Mouse (Mus musculus): ENCODE results near the gene Plcxd2. TPM values are rescaled to one million over a fixed set of nuclear protein-coding genes. Genes with fewer than 3 reads are reported as not detected.

Plcxd2 gene
- polyA plus RNA-seq, 1 experiment from 2014 or later, result 6.6 TPM

DNA sequence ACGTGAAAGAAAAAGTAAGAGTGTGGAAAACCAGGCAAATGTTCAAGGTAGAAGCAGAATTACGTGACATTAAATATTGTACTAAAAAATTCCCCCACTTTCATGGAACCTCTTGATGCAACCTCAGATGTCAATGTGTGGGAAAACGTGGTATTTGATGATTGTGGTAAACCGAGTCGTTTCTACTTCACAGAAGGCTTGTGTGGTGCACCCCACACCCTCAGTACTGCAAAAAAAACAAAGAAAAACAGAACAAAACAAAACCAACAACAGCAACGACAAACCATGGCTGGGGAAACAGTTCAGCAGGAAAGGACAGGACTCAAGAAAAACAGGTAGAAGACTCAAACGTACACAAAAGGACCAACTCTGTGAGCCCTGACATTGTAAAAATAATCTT is 11.8 kb downstream of the Plcxd2 start:
- DNase-seq (no peak), ATAC-seq (no peak)
- Histone ChIP-seq H3K9ac (replicated peaks) (no peak overlapping the region), H3K36me3 (replicated peaks; ENCODE audit: insufficient read depth, low read length) (no peaks in the 10 kb centered on the region), H3K9me3 (ENCODE audit: low read length) (no peaks in the 10 kb centered on the region), H3K27ac (ENCODE audit: low read depth) (no peak overlapping the region), H3K4me3 (ENCODE audit: low read depth, low read length) (no peak overlapping the region), H3K4me2 (ENCODE audit: low read depth, low read length) (no peak overlapping the region), H3K4me1 (ENCODE audit: insufficient read depth) (peaks cover 4% of the 10 kb centered on the region), H3K27me3 (ENCODE audit: insufficient read depth, low read length) (no peaks in the 10 kb centered on the region)
- TF ChIP-seq EP300 (IDR thresholded peaks at IDR 0.05; ENCODE audit: low read depth), result no peak
- no peak for TF ChIP-seq CTCF (IDR thresholded peaks at IDR 0.05; ENCODE audit: low read depth)
- 71% methylated on average over 7 of the region's 7 CpGs for WGBS (ENCODE audit: insufficient replicate concordance)

DNA sequence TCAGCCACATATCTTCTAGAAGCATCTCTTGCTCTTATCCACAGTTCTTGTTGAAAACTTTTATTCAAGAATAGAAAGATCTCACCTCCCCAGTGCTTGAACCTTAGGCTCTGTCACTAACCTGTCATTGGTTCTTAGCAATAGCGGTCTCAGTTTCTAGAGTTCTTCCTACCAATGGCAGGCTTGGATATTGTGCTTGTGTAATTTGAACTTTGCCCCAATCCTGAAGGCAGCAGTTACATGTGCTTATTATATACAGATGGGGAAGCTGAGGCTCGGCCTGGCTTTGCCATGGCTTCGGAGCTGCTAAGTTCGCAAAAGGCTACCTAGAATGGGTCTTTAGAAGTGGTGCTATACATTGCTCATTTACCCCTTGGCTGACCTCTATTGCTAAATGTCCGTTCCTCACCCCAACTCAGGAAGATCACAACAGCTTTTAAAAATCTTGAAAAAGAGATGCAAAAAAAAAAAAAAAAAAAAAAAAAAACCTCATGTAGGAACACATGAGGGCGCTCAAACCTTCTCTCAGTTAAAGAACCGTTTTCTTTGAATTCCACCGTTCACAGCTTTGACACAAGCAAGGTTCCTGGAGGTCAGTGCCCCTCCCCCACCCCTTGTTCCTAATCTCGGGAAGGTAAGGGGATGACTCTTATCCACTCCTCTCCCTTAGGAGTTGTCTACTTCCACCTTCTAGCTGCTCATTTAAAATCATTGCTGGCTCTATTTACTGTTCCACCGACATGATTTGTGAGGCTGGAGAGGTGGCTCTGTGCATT is 18.9 kb downstream of the Plcxd2 start:
- TF ChIP-seq CTCF (IDR thresholded peaks at IDR 0.05; ENCODE audit: low read depth), result peak; percentile 30; the same call in 1 of the 2 replicates
- no peak for TF ChIP-seq EP300 (IDR thresholded peaks at IDR 0.05; ENCODE audit: low read depth)
- H3K9ac ChIP-seq (replicated peaks), result no peak overlapping the region
- no peak overlapping the region for H3K4me2 ChIP-seq (ENCODE audit: low read depth, low read length)
- H3K27ac ChIP-seq (ENCODE audit: low read depth), result no peak overlapping the region
- ATAC-seq (no peak), DNase-seq (no peak)
- H3K9me3 ChIP-seq (ENCODE audit: low read length), result no peaks in the 10 kb centered on the region
- no peaks in the 10 kb centered on the region for H3K27me3 ChIP-seq (ENCODE audit: insufficient read depth, low read length)
- peaks cover 6% of the 10 kb centered on the region; the same call in 1 of the 2 replicates for H3K4me1 ChIP-seq (ENCODE audit: insufficient read depth)
- WGBS (ENCODE audit: insufficient replicate concordance), result 46% methylated on average over 10 of the region's 10 CpGs
- no peak overlapping the region for H3K4me3 ChIP-seq (ENCODE audit: low read depth, low read length)
- H3K36me3 ChIP-seq (replicated peaks; ENCODE audit: insufficient read depth, low read length), result no peaks in the 10 kb centered on the region

DNA sequence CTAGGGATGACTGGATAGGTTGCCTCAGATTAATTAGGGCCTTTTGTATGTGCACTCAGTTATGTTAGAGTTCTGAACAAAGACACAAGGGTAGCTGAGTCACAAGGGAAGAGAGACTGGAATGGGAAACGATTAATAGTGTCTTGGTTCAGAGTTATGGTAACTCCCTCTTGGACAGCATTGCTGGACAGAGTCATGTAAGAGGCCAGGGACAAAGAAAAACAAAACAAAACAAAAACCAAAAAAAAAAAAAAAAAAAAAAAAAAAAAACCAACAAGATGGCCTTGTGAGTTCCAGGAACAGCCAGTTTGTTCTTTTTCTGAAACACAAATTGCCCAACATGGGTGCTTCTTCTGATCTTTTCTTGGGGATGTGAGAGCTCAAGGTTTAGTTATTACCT is 23.8 kb downstream of the Plcxd2 start:
- H3K36me3 ChIP-seq (replicated peaks; ENCODE audit: insufficient read depth, low read length), result no peaks in the 10 kb centered on the region
- H3K4me1 ChIP-seq (ENCODE audit: insufficient read depth), result 0 out of 2 replicates have a peak, but pooled peaks cover 7% of the 10 kb centered on the region
- H3K9me3 ChIP-seq (ENCODE audit: low read length), result no peaks in the 10 kb centered on the region
- no peak overlapping the region for H3K9ac ChIP-seq (replicated peaks)
- no peak overlapping the region for H3K4me3 ChIP-seq (ENCODE audit: low read depth, low read length)
- no peaks in the 10 kb centered on the region for H3K27me3 ChIP-seq (ENCODE audit: insufficient read depth, low read length)
- 58% methylated on average over 1 of the region's 1 CpGs for WGBS (ENCODE audit: insufficient replicate concordance)
- ATAC-seq, result no peak
- TF ChIP-seq EP300 (IDR thresholded peaks at IDR 0.05; ENCODE audit: low read depth) (no peak), CTCF (IDR thresholded peaks at IDR 0.05; ENCODE audit: low read depth) (no peak)
- H3K27ac ChIP-seq (ENCODE audit: low read depth), result peak overlapping the region; percentile 73
- no peak overlapping the region for H3K4me2 ChIP-seq (ENCODE audit: low read depth, low read length)
- DNase-seq, result no peak

DNA sequence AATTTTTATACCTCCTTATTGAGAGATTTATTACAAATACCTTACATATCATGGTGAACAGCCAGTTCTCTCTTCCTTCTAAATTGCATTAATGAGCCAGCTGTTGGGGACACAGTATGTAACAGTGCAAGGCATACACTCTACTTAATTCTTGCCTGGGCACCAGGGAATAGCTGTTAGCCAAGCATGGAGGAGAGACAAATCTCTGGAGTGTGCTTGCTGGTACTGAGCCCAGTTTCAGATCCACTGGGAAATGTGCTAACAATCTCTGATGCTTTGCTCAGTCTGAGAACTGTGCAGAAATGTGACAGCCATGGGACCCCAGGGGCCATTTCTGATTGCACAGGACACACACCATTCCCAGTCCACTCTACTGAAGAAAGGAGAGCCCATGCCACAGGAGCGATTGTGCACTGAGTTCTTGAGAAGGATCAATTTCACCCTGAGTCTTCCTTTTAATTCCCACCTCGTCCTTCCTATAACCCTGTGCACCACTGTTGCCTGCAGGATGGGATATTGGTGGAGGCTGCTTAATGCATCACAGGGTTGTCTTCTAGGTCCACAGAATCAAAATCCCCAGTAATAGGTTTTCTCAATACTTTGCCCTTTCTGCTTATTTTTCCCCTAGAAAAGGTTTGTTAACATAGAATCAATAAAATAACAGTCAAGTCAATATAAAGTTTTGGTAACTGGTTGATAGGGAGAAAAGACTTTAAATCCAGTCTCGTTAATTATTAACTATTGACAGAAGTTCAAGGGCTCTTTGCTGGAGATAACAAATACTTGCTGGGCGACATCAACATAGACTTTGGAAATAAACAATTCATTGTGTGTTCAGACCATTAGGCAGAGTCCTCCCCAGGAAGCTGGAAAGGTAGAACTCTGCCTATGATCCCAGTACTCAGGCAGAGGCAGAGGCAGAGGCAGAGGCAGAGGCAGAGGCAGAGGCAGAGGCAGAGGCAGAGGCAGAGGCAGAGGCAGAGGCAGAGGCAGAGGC is 25.1 kb downstream of the Plcxd2 start:
- H3K36me3 ChIP-seq (replicated peaks; ENCODE audit: insufficient read depth, low read length), result no peaks in the 10 kb centered on the region
- H3K9me3 ChIP-seq (ENCODE audit: low read length), result no peaks in the 10 kb centered on the region
- H3K4me3 ChIP-seq (ENCODE audit: low read depth, low read length), result no peak overlapping the region
- no peak overlapping the region for H3K9ac ChIP-seq (replicated peaks)
- DNase-seq (no peak), ATAC-seq (peak; percentile 96)
- peak overlapping the region; percentile 45; the same call in 1 of the 2 replicates for H3K4me2 ChIP-seq (ENCODE audit: low read depth, low read length)
- H3K4me1 ChIP-seq (ENCODE audit: insufficient read depth), result 0 out of 2 replicates have a peak, but pooled peaks cover 7% of the 10 kb centered on the region
- H3K27ac ChIP-seq (ENCODE audit: low read depth), result peak overlapping the region; percentile 73
- no peaks in the 10 kb centered on the region for H3K27me3 ChIP-seq (ENCODE audit: insufficient read depth, low read length)
- TF ChIP-seq CTCF (IDR thresholded peaks at IDR 0.05; ENCODE audit: low read depth) (no peak), EP300 (IDR thresholded peaks at IDR 0.05; ENCODE audit: low read depth) (0 out of 2 replicates have a peak, but pooled peaks have one; percentile 28)
- WGBS (ENCODE audit: insufficient replicate concordance), result 48% methylated on average over 4 of the region's 4 CpGs

DNA sequence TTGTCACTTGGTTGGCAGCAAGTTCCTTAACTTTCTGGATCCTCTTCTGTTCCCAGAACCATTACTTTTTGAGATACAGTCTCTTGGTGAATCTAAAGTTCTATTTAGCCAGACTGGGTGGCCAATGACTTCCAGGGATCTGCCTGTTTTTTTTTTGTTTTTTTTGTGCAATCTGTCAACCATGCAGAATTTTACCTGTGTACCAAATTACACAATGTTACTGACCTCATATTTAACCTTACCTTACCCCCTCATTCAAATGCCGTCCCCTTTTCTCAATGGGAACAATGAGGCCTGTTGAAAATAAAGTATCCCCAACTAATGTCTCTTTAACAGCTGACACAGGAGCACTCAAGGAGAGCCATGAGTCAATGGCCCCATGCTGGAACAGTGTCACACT is 33.8 kb downstream of the Plcxd2 start:
- Histone ChIP-seq H3K36me3 (replicated peaks; ENCODE audit: insufficient read depth, low read length) (peaks cover 2% of the 10 kb centered on the region; the same call in 1 of the 2 replicates), H3K9me3 (ENCODE audit: low read length) (no peaks in the 10 kb centered on the region), H3K27me3 (ENCODE audit: insufficient read depth, low read length) (no peaks in the 10 kb centered on the region), H3K4me3 (ENCODE audit: low read depth, low read length) (no peak overlapping the region), H3K9ac (replicated peaks) (no peak overlapping the region), H3K4me2 (ENCODE audit: low read depth, low read length) (no peak overlapping the region), H3K4me1 (ENCODE audit: insufficient read depth) (no peaks in the 10 kb centered on the region), H3K27ac (ENCODE audit: low read depth) (no peak overlapping the region)
- DNase-seq, result no peak
- TF ChIP-seq EP300 (IDR thresholded peaks at IDR 0.05; ENCODE audit: low read depth), result no peak
- no peak for TF ChIP-seq CTCF (IDR thresholded peaks at IDR 0.05; ENCODE audit: low read depth)
- no peak for ATAC-seq
- WGBS (ENCODE audit: insufficient replicate concordance), result 49% methylated on average over 1 of the region's 1 CpGs

Data from liver, postnatal 0 days (tissue).